In genomic region chr4:132338943-132339342, GRCm38 (mm10) we compare ENCODE assay signal across 11 mouse cellular contexts. TPM values are rescaled to one million over a fixed set of nuclear protein-coding genes. Genes with fewer than 3 reads are reported as not detected.
DNase-seq lines count a peak whose midpoint lies in the region; ATAC-seq and TF ChIP-seq lines count a peak whose summit lies in the region.
"Had no signal": no experiment of that assay in that cellular context is flagged by ENCODE, and none has a peak within 500 bp of the region (broad histone marks: within the 10 kb centered on the region; RNA-seq: fewer than 3 reads in every experiment).

No protein-coding gene starts in this region.

- no peaks in the 10 kb centered on the region; the same call in 1 of the 2 replicates for H3K4me1 ChIP-seq in heart, adult 2 months (ENCODE audit: control insufficient read depth, insufficient read depth, low read length)
- H3K4me1 ChIP-seq in heart, embryonic 10.5 days = peaks cover 18% of the 10 kb centered on the region
- H3K4me1 ChIP-seq in midbrain, embryonic 11.5 days (ENCODE audit: control insufficient read depth, insufficient read depth, low read length) = peaks cover 6% of the 10 kb centered on the region

- intact Hi-C loops in heart, adult 2 months (cut with DNase I) = no loop called here

- no peaks in the 10 kb centered on the region for H3K27me3 ChIP-seq in heart, adult 2 months (ENCODE audit: control insufficient read depth, insufficient read depth, low read length)
- no peaks in the 10 kb centered on the region for H3K27me3 ChIP-seq in heart, embryonic 10.5 days (ENCODE audit: insufficient read depth, poor library complexity, severe bottlenecking)
- H3K27me3 ChIP-seq in midbrain, embryonic 11.5 days (ENCODE audit: control insufficient read depth, insufficient read depth, low read length) = no peaks in the 10 kb centered on the region
- H3K27me3 ChIP-seq: intestine, embryonic 15.5 days; lung, embryonic 15.5 days had no signal

- TF ChIP-seq POLR2A in heart, adult 2 months (IDR thresholded peaks at IDR 0.05; ENCODE audit: insufficient read depth, low read depth, low read length) = no peak

- H3K9me3 ChIP-seq in heart, embryonic 10.5 days = no peaks in the 10 kb centered on the region
- H3K9me3 ChIP-seq in midbrain, embryonic 11.5 days (ENCODE audit: control insufficient read depth, low read length) = no peaks in the 10 kb centered on the region
- H3K9me3 ChIP-seq: intestine, embryonic 15.5 days; lung, embryonic 15.5 days had no signal

- H3K9ac ChIP-seq in heart, adult 2 months (ENCODE audit: low read depth, low read length) = no peak overlapping the region
- H3K9ac ChIP-seq in midbrain, embryonic 11.5 days (ENCODE audit: low read length) = no peak overlapping the region
- H3K9ac ChIP-seq: intestine, embryonic 15.5 days; lung, embryonic 15.5 days had no signal

- no peak for ATAC-seq in CD4-positive, CD25-positive, alpha-beta regulatory T cell, adult 4 months
- ATAC-seq in midbrain, embryonic 11.5 days (ENCODE audit: low FRiP score) = no peak
- ATAC-seq: intestine, embryonic 15.5 days had no signal

- no peak for TF ChIP-seq EP300 in heart, adult 2 months (IDR thresholded peaks at IDR 0.05; ENCODE audit: insufficient read depth, low read depth, low read length)

- DNase-seq in heart, adult 2 months = peak; percentile 59 to 78
- DNase-seq in heart, embryonic 10.5 days (ENCODE audit: low spot score) = no peak
- peak; percentile 72 for DNase-seq in 3134 (ENCODE audit: extremely low read depth, insufficient read length, low spot score)
- DNase-seq in brain, adult 2 months (ENCODE audit: low read depth, low spot score) = peak; percentile 43
- DNase-seq in kidney, adult 8-10 months = peak; percentile 82 to 86
- no peak for DNase-seq in midbrain, embryonic 11.5 days (ENCODE audit: low spot score, missing footprints)
- no peak for DNase-seq in frontal cortex, postnatal 36 days (ENCODE audit: low spot score in 2 of 2)

- H3K27ac ChIP-seq in heart, adult 2 months = peak overlapping the region; percentile 36; the same call in 1 of the 2 replicates
- no peak overlapping the region for H3K27ac ChIP-seq in heart, embryonic 10.5 days
- no peak overlapping the region for H3K27ac ChIP-seq in midbrain, embryonic 11.5 days (ENCODE audit: low read depth, low read length)
- H3K27ac ChIP-seq: intestine, embryonic 15.5 days; lung, embryonic 15.5 days had no signal

- no peak for TF ChIP-seq CTCF in heart, adult 2 months (IDR thresholded peaks at IDR 0.05)

- no peaks in the 10 kb centered on the region for H3K36me3 ChIP-seq in heart, adult 2 months (ENCODE audit: control insufficient read depth, insufficient read depth, low read length)
- peaks cover 67% of the 10 kb centered on the region for H3K36me3 ChIP-seq in heart, embryonic 10.5 days
- peaks cover 25% of the 10 kb centered on the region for H3K36me3 ChIP-seq in midbrain, embryonic 11.5 days (ENCODE audit: control insufficient read depth, insufficient read depth, low read length)

- no peak overlapping the region for H3K4me3 ChIP-seq in heart, adult 2 months
- H3K4me3 ChIP-seq in heart, embryonic 10.5 days = no peak overlapping the region
- H3K4me3 ChIP-seq in midbrain, embryonic 11.5 days (ENCODE audit: low read depth, low read length) = no peak overlapping the region
- H3K4me3 ChIP-seq: intestine, embryonic 15.5 days; lung, embryonic 15.5 days had no signal

- WGBS in heart, adult 2 months = 57% methylated on average over 13 of the region's 13 CpGs
- WGBS in heart, embryonic 10.5 days = 88% methylated on average over 13 of the region's 13 CpGs
- 95% methylated on average over 13 of the region's 13 CpGs for WGBS in midbrain, embryonic 11.5 days

- H3K4me2 ChIP-seq in midbrain, embryonic 11.5 days = no peak overlapping the region
- H3K4me2 ChIP-seq: intestine, embryonic 15.5 days; lung, embryonic 15.5 days had no signal

- H3K79me2 ChIP-seq in heart, adult 2 months (replicated peaks; ENCODE audit: control insufficient read depth, insufficient read depth, low read length) = peaks cover 4% of the 10 kb centered on the region

RNA-seq across cellular contexts. Expression of gene Trnau1ap, which starts 9.6 kb away (rescaled TPM):
- 10 to 100 TPM; 21.3 to 24.6 TPM for total RNA-seq in heart, adult 2 months (2021)
- 14.8 and 14.9 TPM in 2 replicates for polyA plus RNA-seq in heart, adult 2 months (2012; rRNA removed)
- polyA plus RNA-seq in heart, embryonic 10.5 days (2016; fragmentation: Nextera tagmentation; extraction: Ambion mirVana) = 82.0 and 92.0 TPM in 2 replicates
- 10 to 100 TPM; 40.7 to 48.9 TPM for polyA plus RNA-seq in CD4-positive, CD25-positive, alpha-beta regulatory T cell, adult 4 months (2017; shearing (Covaris generic))
- 78.0 and 83.3 TPM in 2 replicates for polyA plus RNA-seq in midbrain, embryonic 11.5 days (2014; fragmentation: Nextera tagmentation; extraction: Ambion mirVana)

RNA-seq across cellular contexts. Expression of gene Rcc1, which starts 14.5 kb away (rescaled TPM):
- total RNA-seq in heart, adult 2 months (2021) = 1 to 10 TPM; 6.6 to 7.5 TPM
- polyA plus RNA-seq in heart, adult 2 months (2012; rRNA removed) = 5.1 and 5.2 TPM in 2 replicates
- polyA plus RNA-seq in heart, embryonic 10.5 days (2016; fragmentation: Nextera tagmentation; extraction: Ambion mirVana) = 61.4 and 93.4 TPM in 2 replicates
- 10 to 100 TPM; 11.7 to 23.9 TPM for polyA plus RNA-seq in CD4-positive, CD25-positive, alpha-beta regulatory T cell, adult 4 months (2017; shearing (Covaris generic))
- 62.1 and 70.3 TPM in 2 replicates for polyA plus RNA-seq in midbrain, embryonic 11.5 days (2014; fragmentation: Nextera tagmentation; extraction: Ambion mirVana)

RNA-seq across cellular contexts. Expression of gene Rab42, which starts 35.8 kb away (rescaled TPM):
- 1 to 10 TPM in 1 of 2 experiments, under 1 TPM in 1; 0.73 to 1.1 TPM for total RNA-seq in heart, adult 2 months (2021)
- 3.8 and 4.2 TPM in 2 replicates for polyA plus RNA-seq in heart, adult 2 months (2012; rRNA removed)
- 1.1 and 1.9 TPM in 2 replicates for polyA plus RNA-seq in heart, embryonic 10.5 days (2016; fragmentation: Nextera tagmentation; extraction: Ambion mirVana)
- polyA plus RNA-seq in CD4-positive, CD25-positive, alpha-beta regulatory T cell, adult 4 months (2017; shearing (Covaris generic)) = 1 to 10 TPM in 1 of 2 experiments, not detected in 1; 1.0 TPM
- polyA plus RNA-seq in midbrain, embryonic 11.5 days (2014; fragmentation: Nextera tagmentation; extraction: Ambion mirVana) = 0.42 and 0.59 TPM in 2 replicates
- total RNA-seq: granulocyte monocyte progenitor cell, adult 5-6 weeks had no signal

Comparison
In these comparisons a context has a peak if more than half of its experiments do, and no peak if none do; other contexts are left out.
1. DNase-seq: peak in heart, adult 2 months (2 of 2), 3134 (single experiment), brain, adult 2 months (single experiment) and kidney, adult 8-10 months (2 of 2); none in heart, embryonic 10.5 days (single experiment), midbrain, embryonic 11.5 days (single experiment) and frontal cortex, postnatal 36 days (0 of 2).